Mouse (Mus musculus): ENCODE results near the gene D630039A03Rik. TPM values are rescaled to one million over a fixed set of nuclear protein-coding genes. Genes with fewer than 3 reads are reported as not detected.
"Not testable (repeated sequence)": the region's sequence is repeated elsewhere in the genome, so short reads cannot be mapped to it uniquely, and the experiment has no call there.

Gene D630039A03Rik
- polyA plus RNA-seq, 1 experiment from 2014 or later = 0.11 TPM

GRCm38 (mm10) chr4:57895902-57896301 lies 20.2 kb downstream of the D630039A03Rik start:
- 64% methylated on average over 6 of the region's 6 CpGs for WGBS
- Histone ChIP-seq H3K36me3 (peaks cover 24% of the 10 kb centered on the region), H3K27ac (no peak overlapping the region), H3K27me3 (ENCODE audit: low read depth, poor library complexity, severe bottlenecking) (no peaks in the 10 kb centered on the region), H3K9me3 (replicated peaks) (no peaks in the 10 kb centered on the region), H3K4me1 (peaks cover 19% of the 10 kb centered on the region), H3K4me3 (no peak overlapping the region)
- no peak for DNase-seq (ENCODE audit: low spot score)

GRCm38 (mm10) chr4:57895140-57895539 lies 21.0 kb downstream of the D630039A03Rik start:
- DNase-seq (ENCODE audit: low spot score) = no peak
- Histone ChIP-seq H3K9me3 (replicated peaks) (no peaks in the 10 kb centered on the region), H3K27me3 (ENCODE audit: low read depth, poor library complexity, severe bottlenecking) (no peaks in the 10 kb centered on the region), H3K36me3 (peaks cover 24% of the 10 kb centered on the region), H3K27ac (no peak overlapping the region), H3K4me1 (peaks cover 19% of the 10 kb centered on the region), H3K4me3 (no peak overlapping the region)
- WGBS = 52% methylated on average over 5 of the region's 5 CpGs

GRCm38 (mm10) chr4:57892001-57892586 lies 24.0 kb downstream of the D630039A03Rik start:
- H3K9me3 ChIP-seq (replicated peaks) = no peaks in the 10 kb centered on the region
- peaks cover 19% of the 10 kb centered on the region for H3K4me1 ChIP-seq
- H3K36me3 ChIP-seq = peaks cover 29% of the 10 kb centered on the region
- H3K27me3 ChIP-seq (ENCODE audit: low read depth, poor library complexity, severe bottlenecking) = no peaks in the 10 kb centered on the region
- no peak overlapping the region for H3K27ac ChIP-seq
- peak; percentile 27 for DNase-seq (ENCODE audit: low spot score)
- WGBS = 87% methylated on average over 10 of the region's 10 CpGs
- no peak overlapping the region for H3K4me3 ChIP-seq

- DNase-seq (ENCODE audit: low spot score) = no peak
- WGBS = 94% methylated on average over 8 of the region's 8 CpGs
- no peaks in the 10 kb centered on the region for H3K27me3 ChIP-seq (ENCODE audit: low read depth, poor library complexity, severe bottlenecking)
- H3K27ac ChIP-seq = no peak overlapping the region
- no peaks in the 10 kb centered on the region for H3K9me3 ChIP-seq (replicated peaks)
- peaks cover 23% of the 10 kb centered on the region for H3K36me3 ChIP-seq
- H3K4me1 ChIP-seq = peaks cover 20% of the 10 kb centered on the region
- H3K4me3 ChIP-seq = no peak overlapping the region
Measured at GRCm38 (mm10) chr4:57889773-57890172, 26.3 kb downstream of the D630039A03Rik start.

GRCm38 (mm10) chr4:57888978-57889377 lies 27.1 kb downstream of the D630039A03Rik start:
- not testable (repeated sequence) for DNase-seq (ENCODE audit: low spot score); H3K27me3 ChIP-seq (ENCODE audit: low read depth, poor library complexity, severe bottlenecking); H3K9me3 ChIP-seq (replicated peaks); H3K27ac ChIP-seq; H3K4me3 ChIP-seq
- Histone ChIP-seq H3K36me3 (peaks cover 25% of the 10 kb centered on the region), H3K4me1 (peaks cover 20% of the 10 kb centered on the region)
- WGBS = 90% methylated on average over 1 of the region's 1 CpGs

- H3K36me3 ChIP-seq = peaks cover 25% of the 10 kb centered on the region
- no peaks in the 10 kb centered on the region for H3K27me3 ChIP-seq (ENCODE audit: low read depth, poor library complexity, severe bottlenecking)
- H3K27ac ChIP-seq = no peak overlapping the region
- H3K9me3 ChIP-seq (replicated peaks) = no peaks in the 10 kb centered on the region
- peaks cover 20% of the 10 kb centered on the region for H3K4me1 ChIP-seq
- WGBS = 96% methylated on average over 2 of the region's 2 CpGs
- no peak overlapping the region for H3K4me3 ChIP-seq
- DNase-seq (ENCODE audit: low spot score) = no peak
Measured at GRCm38 (mm10) chr4:57888246-57888645, 27.9 kb downstream of the D630039A03Rik start.

GRCm38 (mm10) chr4:57886888-57887230 lies 29.2 kb downstream of the D630039A03Rik start:
- no peak overlapping the region for H3K4me3 ChIP-seq
- peaks cover 19% of the 10 kb centered on the region for H3K36me3 ChIP-seq
- WGBS = 94% methylated on average over 3 of the region's 3 CpGs
- no peak overlapping the region for H3K27ac ChIP-seq
- DNase-seq (ENCODE audit: low spot score) = no peak
- no peaks in the 10 kb centered on the region for H3K27me3 ChIP-seq (ENCODE audit: low read depth, poor library complexity, severe bottlenecking)
- peaks cover 14% of the 10 kb centered on the region for H3K4me1 ChIP-seq
- no peaks in the 10 kb centered on the region for H3K9me3 ChIP-seq (replicated peaks)

- DNase-seq (ENCODE audit: low spot score) = no peak
- Histone ChIP-seq H3K27ac (no peak overlapping the region), H3K27me3 (ENCODE audit: low read depth, poor library complexity, severe bottlenecking) (no peaks in the 10 kb centered on the region)
Measured at GRCm38 (mm10) chr4:57886066-57886887, 29.8 kb downstream of the D630039A03Rik start.

GRCm38 (mm10) chr4:57885186-57885585 lies 30.9 kb downstream of the D630039A03Rik start:
- Histone ChIP-seq H3K4me3 (no peak overlapping the region), H3K36me3 (peaks cover 25% of the 10 kb centered on the region), H3K9me3 (replicated peaks) (no peaks in the 10 kb centered on the region), H3K27me3 (ENCODE audit: low read depth, poor library complexity, severe bottlenecking) (no peaks in the 10 kb centered on the region), H3K4me1 (peaks cover 7% of the 10 kb centered on the region; the same call in 1 of the 2 replicates), H3K27ac (no peak overlapping the region)
- DNase-seq (ENCODE audit: low spot score) = no peak
- 72% methylated on average over 2 of the region's 2 CpGs for WGBS

More at GRCm38 (mm10) chr4:57886066-57886887, 29.8 kb downstream of the D630039A03Rik start:
- Histone ChIP-seq H3K36me3 (peaks cover 23% of the 10 kb centered on the region), H3K9me3 (replicated peaks) (no peaks in the 10 kb centered on the region), H3K4me3 (no peak overlapping the region), H3K4me1 (peaks cover 8% of the 10 kb centered on the region; the same call in 1 of the 2 replicates)
- 81% methylated on average over 11 of the region's 11 CpGs for WGBS

- Histone ChIP-seq H3K4me1 (peaks cover 10% of the 10 kb centered on the region; the same call in 1 of the 2 replicates), H3K27ac (no peak overlapping the region)
Measured at GRCm38 (mm10) chr4:57884511-57884910, 31.6 kb downstream of the D630039A03Rik start.

GRCm38 (mm10) chr4:57883520-57884421 lies 32.3 kb downstream of the D630039A03Rik start:
- no peak for DNase-seq (ENCODE audit: low spot score)
- no peak overlapping the region for H3K27ac ChIP-seq
- 89% methylated on average over 7 of the region's 7 CpGs for WGBS

More at GRCm38 (mm10) chr4:57884511-57884910, 31.6 kb downstream of the D630039A03Rik start:
- no peak overlapping the region for H3K4me3 ChIP-seq
- no peaks in the 10 kb centered on the region for H3K27me3 ChIP-seq (ENCODE audit: low read depth, poor library complexity, severe bottlenecking)
- H3K9me3 ChIP-seq (replicated peaks) = no peaks in the 10 kb centered on the region
- WGBS = 85% methylated on average over 3 of the region's 3 CpGs
- peaks cover 22% of the 10 kb centered on the region for H3K36me3 ChIP-seq
- DNase-seq (ENCODE audit: low spot score) = no peak

GRCm38 (mm10) chr4:57879804-57880357 lies 36.2 kb downstream of the D630039A03Rik start:
- no peaks in the 10 kb centered on the region for H3K9me3 ChIP-seq (replicated peaks)
- H3K4me1 ChIP-seq = 0 out of 2 replicates have a peak, but pooled peaks cover 3% of the 10 kb centered on the region
- H3K27me3 ChIP-seq (ENCODE audit: low read depth, poor library complexity, severe bottlenecking) = no peaks in the 10 kb centered on the region
- H3K4me3 ChIP-seq = no peak overlapping the region
- no peak overlapping the region for H3K27ac ChIP-seq
- H3K36me3 ChIP-seq = peaks cover 25% of the 10 kb centered on the region
- peak; percentile 89 for DNase-seq (ENCODE audit: low spot score)
- 14% methylated on average over 6 of the region's 6 CpGs for WGBS

More at GRCm38 (mm10) chr4:57883520-57884421, 32.3 kb downstream of the D630039A03Rik start:
- H3K4me3 ChIP-seq = no peak overlapping the region
- no peaks in the 10 kb centered on the region for H3K9me3 ChIP-seq (replicated peaks)
- H3K4me1 ChIP-seq = peaks cover 10% of the 10 kb centered on the region; the same call in 1 of the 2 replicates
- no peaks in the 10 kb centered on the region for H3K27me3 ChIP-seq (ENCODE audit: low read depth, poor library complexity, severe bottlenecking)
- peaks cover 25% of the 10 kb centered on the region for H3K36me3 ChIP-seq
